Mouse (Mus musculus): Measurements from ENCODE around the gene Trappc6a.

- TF ChIP-seq POLR2A (IDR thresholded peaks at IDR 0.05; ENCODE audit: control insufficient read depth, low read depth, low read length): no peak
- TF ChIP-seq CTCF (IDR thresholded peaks at IDR 0.05; ENCODE audit: control insufficient read depth, insufficient read depth, insufficient replicate concordance, low read depth, low read length): no peak
Measured at GRCm38 (mm10) chr7:19486549-19486948, 21.6 kb upstream of the Trappc6a start.
